Mouse (Mus musculus) thymus, adult 2 months (tissue): ENCODE measurements around the gene 1700061G19Rik.

Source experiments
- CTCF ChIP-seq: fragments of 200-500 bp; IDR thresholded peaks from 2 replicates; pipeline ENCODE4 v1.5.1; 2012; ENCODE audit warnings: mild to moderate bottlenecking, control low read depth, low read length, moderate library complexity, borderline replicate concordance; ENCODE audit not compliant: control insufficient read depth, poor library complexity, insufficient read depth; ENCODE audit errors: extremely low read depth
- POLR2A ChIP-seq: fragments of 200-500 bp; IDR thresholded peaks from 2 replicates; pipeline ENCODE4 v1.6.1; 2012; ENCODE audit warnings: mild to moderate bottlenecking, low read length, control low read depth, moderate library complexity; ENCODE audit not compliant: control insufficient read depth, poor library complexity, insufficient read depth; ENCODE audit errors: extremely low read depth

- TF ChIP-seq CTCF (no peak), POLR2A (no peak)
Observed at GRCm38 (mm10) chr17:56866071-56866470, 9.2 kb upstream of the 1700061G19Rik start.
